Mouse (Mus musculus) embryonic fibroblast, embryonic 13.5 days (primary cell): Measurements from ENCODE around the gene Tgfb1i1.

Source experiments
- CTCF ChIP-seq: IDR thresholded peaks from 2 replicates; pipeline ENCODE4 v1.5.1; 2011; ENCODE audit warnings: mild to moderate bottlenecking, control low read depth, low read length, moderate library complexity, borderline replicate concordance; ENCODE audit not compliant: insufficient read depth
- POLR2A ChIP-seq: IDR thresholded peaks from 2 replicates; pipeline ENCODE4 v1.6.1; 2011; ENCODE audit warnings: low read depth, mild to moderate bottlenecking, control low read depth, low read length, moderate library complexity

GRCm38 (mm10) chr7:128300952-128301351 lies 54.3 kb downstream of the Tgfb1i1 start:
- TF ChIP-seq CTCF = no peak
- no peak for TF ChIP-seq POLR2A
